Mouse (Mus musculus) C2C12 (cell line): ENCODE measurements around the gene Zfp810.
"Not testable (repeated sequence)": the region's sequence is repeated elsewhere in the genome, so short reads cannot be mapped to it uniquely, and the experiment has no call there.

Experiments used
- CEBPB ChIP-seq: IDR thresholded peaks from one replicate; pipeline ENCODE4 v1.6.1; 2011; ENCODE audit warnings: low read depth, mild to moderate bottlenecking, control low read depth, moderate library complexity
- CTCF ChIP-seq: IDR thresholded peaks from one replicate; pipeline ENCODE4 v1.5.1; 2011; ENCODE audit not compliant: control insufficient read depth, insufficient read depth, insufficient read length
- FOSL1 ChIP-seq: IDR thresholded peaks from one replicate; pipeline ENCODE4 v1.8.0; 2011; ENCODE audit warnings: mild to moderate bottlenecking, low read length; ENCODE audit not compliant: poor library complexity, insufficient read depth, severe bottlenecking
- MAX ChIP-seq: IDR thresholded peaks from one replicate; pipeline ENCODE4 v1.6.1; 2011; ENCODE audit warnings: mild to moderate bottlenecking, control low read depth
- MYOD1 ChIP-seq: IDR thresholded peaks from one replicate; pipeline ENCODE4 v1.6.1; 2011; ENCODE audit warnings: low read depth; ENCODE audit not compliant: control insufficient read depth, insufficient read length
- MYOG ChIP-seq: IDR thresholded peaks from one replicate; pipeline ENCODE4 v1.6.1; 2011; ENCODE audit not compliant: control insufficient read depth, insufficient read length; ENCODE audit errors: extremely low read depth
- USF1 ChIP-seq: IDR thresholded peaks from one replicate; pipeline ENCODE4 v1.6.1; 2011; ENCODE audit warnings: low read depth, mild to moderate bottlenecking, control low read depth, moderate library complexity

- not testable (repeated sequence) for TF ChIP-seq CTCF, FOSL1, MYOD1, MAX, MYOG, USF1, CEBPB
These were observed 8.6 kb upstream of the Zfp810 start for GRCm38 (mm10) chr9:22316047-22316446.
